Mouse (Mus musculus) layer of hippocampus, adult 18-20 months (tissue): ENCODE results near the gene Arntl. TPM values are rescaled to one million over a fixed set of nuclear protein-coding genes. Genes with fewer than 3 reads are reported as not detected.
A peak's percentile ranks its signal among the peaks of the same experiment; 100 is the strongest.

Source experiments
- DNase-seq, 2 experiments: peaks; one replicate each; pipeline ENCODE4 v3.0.0; 2022; ENCODE audit warnings: low spot score in 2 of 2
- long read RNA-seq: library from polyadenylated mRNA; stranded (forward); transcript quantifications from one replicate; pipeline ENCODE4 v2.0.0, GENCODE M21; 2021
- total RNA-seq, 2 experiments: library from RNA; stranded (reverse); gene quantifications; 2 replicates each; pipeline ENCODE4 v1.2.3; 2021

The Arntl gene
- total RNA-seq = 10 to 100 TPM; 40.1 TPM
- long read RNA-seq, transcript Arntl-201 (20 exons, 2,908 nt) = major isoform, 37 of 77 reads
- long read RNA-seq, partial matches to known transcripts = 3 of 77 reads
- long read RNA-seq, other reads (novel, unspliced or antisense) = 37 of 77 reads

- peak; percentile 95 to 98 for DNase-seq
Measured at GRCm38 (mm10) chr7:113206644-113207470, at the start of gene Arntl. Gene Arntl (plus strand): TSS chr7:113207465.

- DNase-seq = peak in 1 of 2 experiments; percentile 54
Measured at GRCm38 (mm10) chr7:113161077-113161698, 46.1 kb upstream of the Arntl start.

- DNase-seq = no peak
Measured at GRCm38 (mm10) chr7:113164719-113165118, 42.5 kb upstream of the Arntl start.

- peak in 1 of 2 experiments; percentile 59 for DNase-seq
Measured at GRCm38 (mm10) chr7:113167092-113167491, 40.2 kb upstream of the Arntl start.

- no peak for DNase-seq
Measured at GRCm38 (mm10) chr7:113168609-113169008, 38.7 kb upstream of the Arntl start.

GRCm38 (mm10) chr7:113172425-113172824 is 34.8 kb upstream of the Arntl start:
- no peak for DNase-seq

GRCm38 (mm10) chr7:113175481-113175880 is 31.8 kb upstream of the Arntl start:
- DNase-seq = no peak

GRCm38 (mm10) chr7:113178073-113178472 is 29.2 kb upstream of the Arntl start:
- DNase-seq = no peak

- no peak for DNase-seq
Measured at GRCm38 (mm10) chr7:113183787-113184186, 23.5 kb upstream of the Arntl start.

GRCm38 (mm10) chr7:113185056-113185455 is 22.2 kb upstream of the Arntl start:
- no peak for DNase-seq

GRCm38 (mm10) chr7:113186041-113186800 is 21.0 kb upstream of the Arntl start:
- DNase-seq = no peak

- DNase-seq = no peak
Measured at GRCm38 (mm10) chr7:113188091-113188490, 19.2 kb upstream of the Arntl start.

- DNase-seq = no peak
Measured at GRCm38 (mm10) chr7:113188566-113188965, 18.7 kb upstream of the Arntl start.

GRCm38 (mm10) chr7:113191787-113192186 is 15.5 kb upstream of the Arntl start:
- DNase-seq = no peak

GRCm38 (mm10) chr7:113192714-113193365 is 14.4 kb upstream of the Arntl start:
- no peak for DNase-seq

- no peak for DNase-seq
Measured at GRCm38 (mm10) chr7:113193872-113194271, 13.4 kb upstream of the Arntl start.

- no peak for DNase-seq
Measured at GRCm38 (mm10) chr7:113195271-113195670, 12.0 kb upstream of the Arntl start.

- DNase-seq = no peak
Measured at GRCm38 (mm10) chr7:113196171-113196570, 11.1 kb upstream of the Arntl start.

GRCm38 (mm10) chr7:113197161-113197775 is 10.0 kb upstream of the Arntl start:
- DNase-seq = no peak

- no peak for DNase-seq
Measured at GRCm38 (mm10) chr7:113201584-113201983, 5.7 kb upstream of the Arntl start.
